Mouse (Mus musculus): Measurements from ENCODE around the gene Foxn4.

Gene Foxn4

GRCm38 (mm10) chr5:114279382-114280143, 6.0 kb upstream of the Foxn4 start:
- no peak for DNase-seq (ENCODE audit: low read depth, low spot score)

- DNase-seq (ENCODE audit: low read depth, low spot score): no peak
Observed at GRCm38 (mm10) chr5:114275991-114276390, 2.4 kb upstream of the Foxn4 start.

- DNase-seq (ENCODE audit: low read depth, low spot score): no peak
Observed at GRCm38 (mm10) chr5:114275339-114275738, 1.7 kb upstream of the Foxn4 start.

GRCm38 (mm10) chr5:114269984-114270383, 3.6 kb downstream of the Foxn4 start:
- DNase-seq (ENCODE audit: low read depth, low spot score): no peak

GRCm38 (mm10) chr5:114269499-114269898, 4.1 kb downstream of the Foxn4 start:
- no peak for DNase-seq (ENCODE audit: low read depth, low spot score)

GRCm38 (mm10) chr5:114268646-114269045, 5.0 kb downstream of the Foxn4 start:
- no peak for DNase-seq (ENCODE audit: low read depth, low spot score)

- DNase-seq (ENCODE audit: low read depth, low spot score): no peak
Observed at GRCm38 (mm10) chr5:114264791-114265190, 8.8 kb downstream of the Foxn4 start.

GRCm38 (mm10) chr5:114264030-114264459, 9.6 kb downstream of the Foxn4 start:
- no peak for DNase-seq (ENCODE audit: low read depth, low spot score)

- no peak for DNase-seq (ENCODE audit: low read depth, low spot score)
Observed at GRCm38 (mm10) chr5:114261494-114261893, 12.1 kb downstream of the Foxn4 start.

GRCm38 (mm10) chr5:114259495-114259894, 14.1 kb downstream of the Foxn4 start:
- DNase-seq (ENCODE audit: low read depth, low spot score): no peak

- DNase-seq (ENCODE audit: low read depth, low spot score): peak; percentile 79
Observed at GRCm38 (mm10) chr5:114248174-114248589, 25.4 kb downstream of the Foxn4 start.

- DNase-seq (ENCODE audit: low read depth, low spot score): no peak
Observed at GRCm38 (mm10) chr5:114246465-114246864, 27.1 kb downstream of the Foxn4 start.

- DNase-seq (ENCODE audit: low read depth, low spot score): no peak
Observed at GRCm38 (mm10) chr5:114239737-114240136, 33.9 kb downstream of the Foxn4 start.

- DNase-seq (ENCODE audit: low read depth, low spot score): no peak
Observed at GRCm38 (mm10) chr5:114238924-114239323, 34.7 kb downstream of the Foxn4 start.

- DNase-seq (ENCODE audit: low read depth, low spot score): no peak
Observed at GRCm38 (mm10) chr5:114228901-114229300, 44.7 kb downstream of the Foxn4 start.

GRCm38 (mm10) chr5:114226051-114226450, 47.6 kb downstream of the Foxn4 start:
- DNase-seq (ENCODE audit: low read depth, low spot score): no peak

- DNase-seq (ENCODE audit: low read depth, low spot score): no peak
Observed at GRCm38 (mm10) chr5:114218771-114219170, 54.8 kb downstream of the Foxn4 start.

- DNase-seq (ENCODE audit: low read depth, low spot score): no peak
Observed at GRCm38 (mm10) chr5:114213183-114213582, 60.4 kb downstream of the Foxn4 start.

GRCm38 (mm10) chr5:114206158-114206557, 67.4 kb downstream of the Foxn4 start:
- DNase-seq (ENCODE audit: low read depth, low spot score): no peak

All from embryo, embryonic 11.5 days (tissue).